Mouse (Mus musculus) liver, adult 2 months (tissue): Measurements from ENCODE around the gene Ace.

Experiments used
- CTCF ChIP-seq: fragments of 200-500 bp; IDR thresholded peaks from 2 replicates; pipeline ENCODE4 v1.5.1; 2011; ENCODE audit warnings: low read depth, low read length, control low read depth
- POLR2A ChIP-seq: fragments of 200-500 bp; IDR thresholded peaks from 2 replicates; pipeline ENCODE4 v1.6.1; 2011; ENCODE audit warnings: low read length, control low read depth; ENCODE audit not compliant: insufficient read depth; ENCODE audit errors: extremely low read depth

DNA sequence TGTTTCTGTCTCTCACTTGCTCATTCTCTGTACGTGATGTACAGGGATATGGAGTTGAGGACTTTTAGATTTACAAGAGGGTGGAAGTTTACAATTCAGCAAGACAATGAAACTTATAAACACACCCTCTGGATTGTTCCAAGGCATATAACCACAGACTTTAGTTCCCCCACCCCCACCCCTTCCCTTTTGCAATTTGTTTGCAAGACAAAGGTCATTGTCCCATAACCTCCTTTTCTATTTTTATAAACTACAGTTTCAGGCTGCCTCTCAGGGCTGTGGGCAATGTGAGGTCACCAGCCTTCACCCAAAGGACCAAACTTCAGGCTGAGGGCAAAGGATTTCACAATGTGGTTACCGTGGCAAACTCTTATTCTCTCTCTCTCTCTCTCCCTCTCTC lies 22.5 kb downstream of the Ace start:
- TF ChIP-seq CTCF (no peak), POLR2A (no peak)
